Mouse (Mus musculus) 3T3-L1 (cell line): ENCODE measurements around the gene Olfr828.

Experiments
- DNase-seq: peaks from one replicate; pipeline ENCODE4 v3.0.0-alpha.2; 2015; ENCODE audit warnings: low read depth, low spot score

The Olfr828 gene

GRCm38 (mm10) chr9:18819426-18819825, at the start of gene Olfr828:
Olfr828 (minus strand) TSS chr9:18819526.
- DNase-seq: no peak

- DNase-seq: no peak
These were observed 35.3 kb upstream of the Olfr828 start, which contains the start of gene Olfr829 for GRCm38 (mm10) chr9:18854633-18855032. Olfr829 (plus strand) TSS chr9:18854933.

GRCm38 (mm10) chr9:18785316-18785715, 34.0 kb downstream of the Olfr828 start:
- DNase-seq: no peak

- DNase-seq: no peak
These were observed 39.9 kb downstream of the Olfr828 start for GRCm38 (mm10) chr9:18779476-18779875.

GRCm38 (mm10) chr9:18778981-18779380, 40.3 kb downstream of the Olfr828 start:
- peak; percentile 1 for DNase-seq
